Mouse (Mus musculus) forelimb bud, embryonic 11.5 days (tissue): Measurements from ENCODE around the gene Rpp25l.
"Not testable (repeated sequence)": the region's sequence is repeated elsewhere in the genome, so short reads cannot be mapped to it uniquely, and the experiment has no call there.

Source experiments
- DNase-seq: peaks from one replicate; pipeline ENCODE4 v3.0.0-alpha.2; 2012; ENCODE audit warnings: low read depth, low spot score

Rpp25l gene

DNA sequence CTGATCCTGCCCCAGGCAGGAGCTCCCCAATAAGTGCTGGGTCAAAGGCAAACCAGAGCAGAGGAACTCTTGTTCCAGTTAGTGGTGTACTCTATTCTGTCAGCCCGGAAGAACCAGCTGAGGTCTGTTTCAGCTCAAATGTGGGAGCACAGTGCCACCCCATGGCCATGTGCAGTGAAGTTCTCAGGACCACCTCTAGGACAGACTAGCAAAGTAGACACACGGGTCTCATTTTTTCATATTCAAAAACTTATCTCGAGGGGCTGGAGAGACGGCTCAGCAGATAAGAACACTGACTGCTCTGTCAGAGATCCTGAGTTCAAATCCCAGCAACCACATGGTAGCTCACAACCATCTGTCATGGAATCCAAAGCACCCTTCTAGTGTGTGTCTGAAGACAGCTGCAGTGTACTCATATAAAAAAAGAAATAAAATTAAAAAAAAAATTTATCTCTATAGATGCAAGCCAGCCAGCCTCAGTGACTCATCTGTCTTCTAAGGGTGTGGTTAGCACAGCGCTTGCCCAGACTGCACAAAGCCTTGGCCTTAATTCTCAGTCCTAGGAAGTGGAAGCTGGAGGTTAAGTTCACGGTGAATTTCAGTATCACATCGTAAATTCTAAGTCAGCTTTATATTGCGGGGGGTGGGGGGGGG, 24.4 kb upstream of the Rpp25l start:
- DNase-seq, result peak; percentile 68

DNA sequence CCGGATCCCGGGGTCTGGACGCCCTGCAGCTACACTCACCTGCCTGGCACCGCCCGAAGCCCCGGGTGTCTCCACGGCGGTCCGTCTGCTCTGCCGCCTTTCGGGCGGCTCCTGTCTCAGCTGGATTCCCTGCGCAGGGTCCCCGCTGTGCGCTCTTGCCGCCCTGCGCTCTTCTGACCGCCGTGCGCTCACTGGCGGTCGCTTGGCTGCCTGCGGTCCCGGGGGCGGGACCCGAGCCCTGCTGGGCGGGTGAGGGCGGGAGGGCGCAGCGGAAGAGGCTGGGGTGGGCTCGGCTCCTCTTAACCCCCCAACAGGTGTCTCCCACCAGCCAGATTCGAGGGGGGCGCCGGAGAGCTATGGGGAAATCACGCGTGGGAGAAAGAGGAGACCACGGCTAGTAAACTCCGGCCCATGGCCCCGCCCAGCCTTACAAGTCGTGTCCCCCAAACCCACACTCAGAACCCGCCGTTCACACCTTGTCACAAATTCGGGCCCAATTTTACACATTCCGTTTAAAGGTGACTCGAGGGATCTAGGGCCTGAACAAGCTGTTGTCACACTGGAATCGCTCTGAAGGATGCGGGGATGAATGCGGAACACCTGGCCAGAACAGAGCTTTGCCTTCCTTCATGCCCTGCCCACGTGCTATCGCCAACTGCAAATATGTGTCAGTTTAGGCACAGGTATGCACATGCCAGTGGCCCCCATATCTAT, 17.9 kb upstream of the Rpp25l start, which contains the start of gene Arid3c:
Arid3c (minus strand) TSS at position 91 of the 714 bp plus-strand sequence.
- no peak for DNase-seq

DNA sequence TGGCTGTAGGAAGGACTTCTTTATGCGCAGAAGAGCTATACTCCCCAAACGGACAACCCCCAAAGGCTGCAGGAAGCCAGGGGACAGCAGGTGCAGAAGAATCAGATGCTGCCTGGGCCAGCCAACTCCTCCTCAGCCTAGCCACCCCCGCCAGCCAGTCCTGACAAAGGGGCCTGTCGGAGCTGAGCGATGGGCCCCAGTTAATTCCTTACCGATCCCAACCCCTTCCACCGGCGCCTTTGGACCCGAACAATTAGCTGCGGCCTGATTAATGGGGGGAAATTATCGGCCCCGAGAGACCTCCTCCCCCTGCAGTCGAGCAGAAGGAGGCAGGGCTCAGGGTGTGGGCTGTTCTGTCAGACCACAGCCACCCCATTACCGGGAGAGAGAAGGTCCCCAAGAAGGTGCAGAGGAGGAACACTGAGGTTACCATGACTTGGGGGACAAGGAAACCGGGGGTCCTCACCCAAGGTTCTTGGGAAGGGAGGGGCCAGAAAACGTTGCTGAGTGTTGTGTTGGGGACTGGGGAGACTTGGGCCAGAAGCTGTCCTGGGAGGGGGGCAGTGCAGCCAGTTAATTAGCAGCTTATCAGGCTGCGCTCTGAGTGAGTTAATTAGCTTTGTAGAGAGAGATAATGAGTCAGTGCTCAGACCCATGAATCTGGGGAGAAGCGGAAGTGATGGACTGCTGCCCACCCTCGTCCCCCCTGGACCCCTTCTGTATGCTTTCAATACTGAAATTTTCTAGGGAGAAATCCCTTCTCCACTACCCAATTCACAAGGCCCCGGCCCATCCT, 13.7 kb upstream of the Rpp25l start:
- DNase-seq, result no peak

DNA sequence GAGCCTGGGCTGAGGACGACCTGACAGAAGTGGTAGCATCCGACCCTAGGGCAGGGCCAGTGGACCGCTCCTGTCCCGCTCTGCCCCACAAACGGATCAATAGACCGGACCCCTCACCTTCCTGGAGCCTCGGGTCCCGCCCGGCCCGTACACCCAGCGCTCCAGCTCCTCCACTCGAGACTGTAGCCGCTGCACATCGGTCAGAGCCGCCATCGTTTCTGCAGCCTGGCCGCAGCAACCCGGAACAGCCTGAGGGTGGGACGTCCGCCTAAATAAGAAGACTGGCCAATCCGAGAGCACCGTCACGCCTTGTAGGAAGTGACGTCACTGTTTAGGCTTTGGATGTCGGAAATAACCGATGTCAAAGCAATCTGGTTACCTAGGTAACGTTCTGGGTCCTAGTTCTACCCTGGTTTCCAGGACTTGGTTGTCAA, 9.6 kb upstream of the Rpp25l start, which contains the start of gene Dctn3:
Dctn3 (minus strand) TSS at position 253 of the 434 bp plus-strand sequence.
- DNase-seq, result peak; percentile 96

DNA sequence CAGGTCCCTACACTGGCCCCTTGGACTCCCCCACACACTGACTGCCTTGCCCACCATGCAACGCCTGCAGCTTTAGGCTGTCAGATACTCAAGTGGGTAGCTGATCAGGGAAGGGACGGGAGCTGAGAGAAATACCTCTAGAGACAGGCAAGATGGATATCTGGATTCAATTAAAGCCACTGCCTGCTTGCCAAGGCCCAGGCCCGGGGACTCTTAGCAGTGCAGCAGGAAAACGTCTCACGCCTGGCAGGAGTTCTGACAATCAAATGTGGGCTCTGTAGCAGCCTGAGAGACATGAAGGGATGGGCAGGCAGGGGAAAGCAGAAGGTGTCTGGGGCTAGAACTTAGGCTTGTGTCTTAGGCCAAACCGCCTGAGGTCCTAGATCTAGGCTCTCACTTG, 3.5 kb upstream of the Rpp25l start:
- no peak for DNase-seq

DNA sequence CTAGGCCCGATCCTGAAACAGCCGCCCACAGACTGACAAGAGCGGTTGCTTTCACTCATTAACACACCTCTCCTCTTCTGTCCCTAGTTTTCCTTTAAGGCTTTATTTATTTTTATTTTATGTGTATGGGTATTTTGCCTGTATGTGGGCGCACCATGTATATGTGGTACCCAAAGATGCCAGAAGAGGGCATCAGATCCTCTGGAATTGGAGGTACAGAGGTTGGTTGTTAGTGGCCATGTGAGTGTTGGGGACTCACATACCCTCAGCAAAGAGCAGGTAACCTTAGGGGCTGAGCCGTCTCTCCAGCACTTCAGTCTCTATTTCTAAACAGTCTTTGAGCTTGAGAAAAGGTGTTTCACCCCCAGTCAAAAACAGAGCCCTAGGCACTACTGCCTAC, 2.3 kb upstream of the Rpp25l start:
- DNase-seq, result no peak

DNA sequence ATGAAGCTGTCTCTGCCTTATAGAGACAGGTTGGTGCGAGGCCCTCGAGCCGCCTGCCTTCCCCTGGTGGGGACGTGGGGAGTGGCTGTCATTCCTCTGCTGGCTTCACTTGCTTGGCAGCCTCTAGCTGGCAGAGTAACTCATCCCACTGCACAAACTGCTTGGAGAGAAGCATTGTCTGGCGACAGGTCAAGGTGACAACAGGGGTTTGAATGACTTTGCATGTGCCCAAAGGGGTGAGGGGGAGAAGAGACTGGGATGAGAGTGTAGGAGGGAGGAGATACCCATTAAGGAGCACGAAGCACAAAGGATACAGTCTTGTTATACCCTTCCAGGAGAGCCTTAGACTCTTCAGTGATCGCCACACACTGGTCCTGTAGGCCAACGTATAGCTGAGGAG, 1.7 kb upstream of the Rpp25l start:
- DNase-seq, result no peak

DNA sequence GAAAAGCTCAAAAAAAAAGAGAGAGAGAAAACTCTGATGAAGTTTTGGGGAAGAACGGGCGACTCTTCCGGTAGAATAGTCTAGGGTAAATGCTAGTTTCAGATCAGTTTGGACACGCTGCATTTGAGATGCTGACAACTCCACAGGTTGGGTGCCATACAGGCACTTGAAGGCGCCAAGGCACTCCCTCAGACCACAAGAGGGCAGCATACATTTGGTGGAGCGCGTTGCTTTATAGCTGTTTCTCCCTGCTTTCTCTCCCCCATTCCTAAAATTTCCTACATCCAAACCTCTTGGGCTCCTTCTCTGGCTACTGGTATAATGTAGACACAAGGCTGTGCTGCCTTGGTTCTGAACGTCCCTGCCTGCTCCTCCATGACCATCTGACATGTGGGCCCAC, 942 bp upstream of the Rpp25l start:
- DNase-seq, result peak; percentile 74

DNA sequence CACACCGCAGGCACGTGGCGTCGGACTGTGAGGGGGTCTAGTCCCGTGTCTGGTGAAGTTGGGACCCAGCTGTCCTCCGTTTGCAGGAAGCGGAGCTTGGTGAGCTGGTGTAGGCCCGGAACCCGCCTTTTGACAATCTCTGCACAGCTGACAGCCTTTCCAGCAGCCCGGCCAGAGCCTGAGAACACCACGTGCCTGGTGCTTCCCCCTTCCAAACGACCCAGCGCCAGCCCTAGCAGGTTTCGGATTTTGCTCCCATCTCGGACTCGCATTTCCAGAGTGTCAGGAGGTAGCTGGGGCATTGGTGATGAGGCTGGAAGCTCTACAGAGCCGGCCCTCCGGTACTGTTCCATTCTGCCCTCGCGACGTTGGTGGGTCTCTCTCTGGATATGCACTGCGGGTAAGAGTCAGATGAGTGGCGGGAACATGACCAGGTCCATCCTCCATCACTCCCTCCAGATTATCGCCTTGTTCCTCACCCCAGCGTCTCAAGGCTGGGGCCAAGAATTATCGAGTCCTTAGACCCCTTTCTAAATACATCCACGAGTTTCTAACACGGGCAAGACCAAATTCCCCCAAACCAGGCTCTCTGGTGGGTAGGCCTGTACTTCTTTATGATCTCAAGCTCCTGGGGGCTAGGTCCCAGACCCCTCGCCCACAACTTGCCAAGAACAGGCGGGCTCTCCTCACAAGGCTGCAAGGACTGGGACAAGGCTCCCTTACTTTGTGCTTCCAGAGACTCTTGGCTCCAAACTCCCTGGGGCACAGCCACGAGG, 725 bp downstream of the Rpp25l start:
- no peak for DNase-seq

DNA sequence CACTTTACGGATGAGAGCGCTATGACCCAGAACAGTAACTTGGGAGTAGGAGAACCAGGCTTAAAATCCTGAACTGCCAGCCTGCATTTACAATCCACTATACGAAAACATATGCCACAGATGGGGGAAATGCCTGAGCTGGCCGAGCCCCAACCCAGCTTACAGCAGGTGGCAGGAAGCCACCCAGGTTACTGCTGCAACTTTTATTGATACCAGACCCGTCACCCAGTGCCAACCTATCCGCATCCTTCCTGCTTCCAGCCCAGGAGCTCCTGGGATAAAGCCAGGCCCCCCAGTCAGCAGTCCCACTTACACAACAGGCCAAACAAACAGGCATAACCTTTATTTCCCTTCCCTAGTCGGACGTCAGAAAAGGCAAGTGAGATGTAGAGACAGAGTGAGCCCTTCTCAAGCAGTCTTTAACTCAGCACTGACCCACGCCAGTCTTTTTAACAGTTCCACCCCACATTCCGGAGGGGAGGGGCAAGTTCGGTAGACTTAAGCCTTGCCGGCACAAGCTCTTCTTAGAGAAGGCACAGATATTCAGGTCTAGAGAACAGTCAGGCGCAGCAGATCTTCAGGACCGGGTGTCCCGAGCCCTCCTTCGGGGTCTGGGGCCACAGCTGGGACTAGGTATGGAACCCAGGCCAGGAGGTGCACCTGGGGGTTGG, 1.5 kb downstream of the Rpp25l start:
- DNase-seq, result no peak

DNA sequence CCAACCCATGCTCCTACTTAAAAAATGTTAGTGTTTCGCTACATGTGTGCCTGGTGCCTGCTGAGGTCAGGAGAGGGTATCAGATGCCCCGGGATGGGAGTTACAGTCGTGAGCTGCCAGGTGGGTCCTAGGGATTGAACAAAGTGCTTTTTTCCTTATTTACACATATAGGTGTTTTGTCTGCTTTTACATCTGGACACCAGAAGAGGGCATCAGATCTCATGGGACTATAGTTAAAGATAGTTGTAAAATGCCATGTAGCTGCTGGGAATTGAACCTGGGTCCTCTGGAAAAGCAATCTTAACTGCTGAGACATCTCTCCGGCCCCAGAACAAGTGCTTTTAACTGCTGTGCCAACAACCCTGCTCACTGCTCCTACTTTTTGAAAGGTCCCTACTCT, 3.1 kb downstream of the Rpp25l start:
- no peak for DNase-seq

DNA sequence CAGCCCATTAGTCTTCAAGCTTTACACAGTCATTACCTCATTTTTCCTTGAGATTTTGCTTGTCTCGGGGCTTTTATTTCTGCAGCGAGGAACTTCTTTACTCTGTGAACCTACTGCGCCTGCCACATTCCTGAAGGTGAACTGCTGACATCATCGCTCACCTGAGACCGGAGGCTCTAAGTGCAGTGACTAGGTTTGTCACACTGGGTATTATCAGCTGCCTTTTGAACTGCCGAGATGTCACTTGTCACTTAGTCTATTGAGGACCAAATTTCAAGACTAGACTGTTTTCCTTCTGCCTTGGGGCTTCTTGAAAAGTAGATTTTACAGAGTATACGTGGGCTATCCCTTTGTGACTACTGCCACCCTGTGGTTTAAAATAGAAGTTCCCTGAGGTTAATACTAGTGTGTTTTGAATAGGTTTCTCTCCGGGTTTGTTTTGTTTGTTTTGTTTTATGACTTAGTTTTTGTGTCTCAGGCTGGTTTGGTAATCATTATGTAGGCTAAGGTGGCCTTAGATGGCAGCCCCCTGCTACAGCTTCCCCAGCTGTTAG, 5.1 kb downstream of the Rpp25l start:
- DNase-seq, result peak; percentile 69

DNA sequence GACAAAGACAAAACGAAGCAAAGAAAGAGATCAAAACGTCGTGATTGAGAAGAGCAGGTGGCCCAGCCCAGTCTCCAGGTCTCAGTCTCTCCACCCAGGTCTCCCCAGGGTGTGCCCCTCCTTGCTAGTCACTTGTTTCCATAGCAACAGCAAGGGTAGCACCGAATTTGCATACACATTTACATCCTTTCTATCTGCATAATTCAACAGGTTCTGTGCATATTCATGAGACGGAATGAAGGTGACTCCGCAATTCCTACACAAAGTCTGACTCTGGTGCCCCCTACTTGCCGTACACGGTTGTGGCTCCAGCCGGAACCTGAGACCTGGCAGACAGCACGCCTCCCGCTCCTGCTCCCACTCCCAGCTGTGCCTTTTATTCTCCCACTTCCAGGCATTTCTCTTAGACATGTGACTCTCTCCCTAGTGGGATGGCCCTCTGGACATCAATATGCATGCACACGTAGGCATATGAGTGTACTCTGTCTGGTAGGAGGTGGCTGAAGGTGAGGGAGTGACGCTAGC, 6.3 kb downstream of the Rpp25l start:
- peak; percentile 74 for DNase-seq

DNA sequence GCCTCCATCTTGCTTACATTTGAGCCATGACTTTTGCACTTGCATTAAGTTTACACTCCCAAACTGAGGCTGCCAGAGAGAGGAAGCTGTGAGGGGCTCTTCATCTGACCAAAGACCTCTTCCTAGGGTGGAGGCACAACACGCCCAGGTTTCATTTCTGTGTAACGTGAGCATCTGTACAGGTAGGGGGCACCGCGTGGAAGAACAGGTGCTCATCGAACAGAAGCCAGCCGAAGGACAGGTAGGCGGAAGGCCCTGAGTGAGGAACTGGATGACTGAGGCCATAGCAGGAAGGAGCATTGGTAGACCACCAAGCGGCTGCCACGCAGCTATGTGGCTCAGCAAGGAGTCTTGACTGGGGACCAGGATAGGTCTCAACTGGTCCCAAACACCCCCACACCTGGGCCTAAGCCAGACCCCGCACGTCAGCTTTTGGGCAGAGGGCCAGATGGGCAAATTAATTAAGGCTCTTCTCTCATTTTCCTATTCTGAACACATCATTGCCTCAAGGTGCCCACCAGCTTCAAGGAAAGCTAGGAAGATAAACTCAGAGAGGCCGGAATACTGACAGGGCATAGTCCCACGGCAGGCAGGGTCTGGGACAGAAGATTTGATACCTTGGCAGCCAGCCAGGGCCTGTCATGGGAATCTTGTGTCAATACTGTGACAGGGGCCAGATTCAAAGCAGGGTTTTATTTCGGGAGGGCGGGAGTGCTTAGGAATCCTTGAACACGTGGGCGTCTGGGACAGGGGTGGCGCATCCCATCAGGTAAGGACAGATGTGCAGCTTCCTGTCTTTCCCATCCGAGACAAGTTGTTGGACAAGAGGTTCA, 7.2 kb downstream of the Rpp25l start:
- DNase-seq, result no peak

DNA sequence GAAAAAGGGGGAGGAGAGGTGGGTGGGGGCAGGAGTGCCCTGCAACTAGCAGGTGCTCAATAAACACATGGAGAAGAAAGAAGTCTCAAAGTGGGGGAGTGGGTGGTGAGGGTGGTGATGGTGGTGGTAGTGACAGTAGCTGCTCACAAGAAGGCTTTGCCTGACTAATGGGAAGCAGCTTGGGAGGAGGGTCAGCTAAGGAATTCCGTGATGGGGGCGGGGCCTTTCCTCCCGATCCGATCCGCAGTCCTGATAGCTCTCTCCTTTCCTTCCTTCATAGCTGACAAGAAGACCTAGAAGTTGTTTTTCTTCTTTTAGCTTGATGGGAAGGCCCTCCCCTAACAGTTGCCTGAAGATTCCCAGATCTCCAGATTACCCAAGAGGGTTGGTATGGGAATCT, 8.7 kb downstream of the Rpp25l start:
- DNase-seq, result no peak

DNA sequence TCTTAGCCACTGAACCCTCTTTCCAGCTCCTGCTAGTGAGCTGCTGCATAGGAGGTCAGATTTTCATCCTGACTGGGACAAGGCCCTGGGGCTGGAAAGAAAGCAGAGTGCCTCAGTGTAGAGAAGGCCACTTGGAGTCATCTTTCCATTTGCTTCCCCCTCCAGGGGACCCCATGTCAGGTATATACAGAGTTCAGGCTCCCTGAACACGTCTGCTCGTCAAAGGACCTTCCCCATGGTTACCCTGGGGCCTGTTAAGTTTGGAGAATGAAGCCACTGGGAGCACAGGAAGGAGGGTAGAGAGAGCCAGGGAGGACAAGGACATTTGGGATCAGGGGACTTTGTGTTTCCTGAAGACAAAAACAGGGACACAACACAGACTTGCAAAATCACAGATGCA, 11.1 kb downstream of the Rpp25l start:
- DNase-seq, result not testable (repeated sequence)

DNA sequence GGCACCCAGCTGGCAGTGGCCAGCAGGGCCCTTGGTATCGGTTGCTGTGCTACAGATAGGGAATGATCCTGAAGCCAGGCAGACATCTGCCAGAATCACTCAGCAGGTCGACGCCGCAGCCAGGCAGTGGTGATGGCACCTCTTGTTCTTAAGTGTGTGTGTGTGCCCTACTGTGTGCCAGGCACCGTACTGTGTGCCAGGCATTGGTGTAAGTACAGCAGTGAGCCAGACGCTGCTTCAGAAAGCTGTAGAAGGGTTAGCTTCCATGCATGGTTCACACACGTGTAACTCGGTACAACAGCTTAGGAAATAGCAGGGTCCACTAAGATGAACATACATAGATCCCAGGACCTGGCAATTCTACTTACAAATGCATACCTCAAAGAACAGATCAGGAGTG, 13.1 kb downstream of the Rpp25l start:
- DNase-seq, result not testable (repeated sequence)

DNA sequence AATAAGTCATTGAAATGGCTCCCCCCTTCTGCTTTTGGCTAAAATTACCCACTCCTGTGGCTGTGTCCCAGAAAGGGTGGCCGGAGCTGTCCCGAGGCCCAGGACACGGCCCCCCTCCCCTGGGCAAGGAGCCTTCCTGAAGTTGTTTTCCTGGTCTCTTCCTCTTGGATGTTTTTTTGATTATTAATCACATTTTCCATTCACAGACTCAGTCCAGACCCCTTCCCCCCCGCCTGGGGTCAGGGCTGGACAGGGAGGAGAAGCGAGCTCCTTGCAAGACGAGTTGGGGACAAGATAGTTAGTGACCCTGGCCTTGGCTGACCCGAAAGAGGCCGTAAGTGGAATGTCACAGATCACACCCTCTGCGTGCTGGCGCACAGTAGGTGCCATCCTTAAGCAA, 13.6 kb downstream of the Rpp25l start, which contains the start of gene Il11ra1:
Il11ra1 (plus strand) TSS at position 207 of the 400 bp plus-strand sequence.
- not testable (repeated sequence) for DNase-seq

DNA sequence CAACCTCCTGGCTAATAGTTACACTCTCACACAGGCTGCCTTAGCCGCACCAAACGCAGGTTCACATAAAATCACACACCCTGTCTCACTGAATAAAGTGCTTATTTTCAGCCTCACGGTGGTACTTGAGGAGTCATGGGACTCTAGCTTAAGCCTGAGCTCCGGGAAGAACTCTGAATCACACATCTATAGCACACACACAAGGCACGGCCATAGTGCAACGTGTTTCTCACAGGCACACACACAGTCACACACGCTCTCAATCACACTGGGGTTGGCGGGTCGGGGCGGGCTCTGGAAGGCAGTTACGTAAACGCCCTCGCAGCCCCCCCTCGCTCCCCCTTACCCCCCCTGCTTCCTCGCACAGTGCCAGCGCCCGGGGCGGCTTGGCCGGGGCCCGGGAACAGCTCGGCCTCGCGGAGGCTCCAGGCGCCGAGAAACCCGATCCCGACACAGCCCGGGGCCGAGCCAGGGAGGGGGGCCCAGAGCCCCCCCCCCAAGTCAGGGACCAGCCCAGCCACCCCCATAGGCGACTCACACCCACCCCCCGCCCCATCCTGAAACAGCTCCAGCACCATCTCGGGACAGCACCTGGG, 14.8 kb downstream of the Rpp25l start:
- DNase-seq, result not testable (repeated sequence)
